Mouse (Mus musculus) naive thymus-derived CD4-positive, alpha-beta T cell, adult 5 months (primary cell): ENCODE results near the gene Olfr1289. TPM values are rescaled to one million over a fixed set of nuclear protein-coding genes. Genes with fewer than 3 reads are reported as not detected.

ENCODE experiments used
- polyA plus RNA-seq: library from polyadenylated mRNA; unstranded; fragments of 100-300 nt; shearing (Covaris generic); gene quantifications from one replicate; pipeline ENCODE4 v1.2.1, GENCODE M21; 2017

Olfr1289 gene
- polyA plus RNA-seq, result not detected

GRCm38 (mm10) chr2:111480519-111480918 lies at the start of gene Olfr1289:
Gene Olfr1289, plus strand, starts transcription at chr2:111480819.

GRCm38 (mm10) chr2:111448842-111449241 lies 31.8 kb upstream of the Olfr1289 start, which contains the start of gene Olfr1287:
Gene Olfr1287, plus strand, starts transcription at chr2:111449142.

GRCm38 (mm10) chr2:111473801-111474200 lies 6.8 kb upstream of the Olfr1289 start, which contains the start of gene Olfr1288:
Gene Olfr1288, plus strand, starts transcription at chr2:111474101.

GRCm38 (mm10) chr2:111493729-111494128 lies 13.1 kb downstream of the Olfr1289 start, which contains the start of gene Olfr1290:
Gene Olfr1290, minus strand, starts transcription at chr2:111493829.

GRCm38 (mm10) chr2:111496880-111497279 lies 16.3 kb downstream of the Olfr1289 start, which contains the start of gene Olfr1291-ps1:
Gene Olfr1291-ps1, plus strand, starts transcription at chr2:111497180.

GRCm38 (mm10) chr2:111524903-111525302 lies 44.3 kb downstream of the Olfr1289 start, which contains the start of gene Olfr1293-ps:
Gene Olfr1293-ps, plus strand, starts transcription at chr2:111525203.

Other genes starting within 250 kb of the Olfr1289 start
- gene Olfr1275, start 245.5 kb upstream of the Olfr1289 start, polyA plus RNA-seq, result not detected
- not detected for gene Olfr1276, start 226.3 kb upstream of the Olfr1289 start, polyA plus RNA-seq
- gene Olfr1277, start 206.7 kb upstream of the Olfr1289 start, polyA plus RNA-seq, result 0.07 TPM
- gene Olfr1278, start 190.7 kb upstream of the Olfr1289 start, polyA plus RNA-seq, result not detected
- not detected for gene Olfr1279, start 180.2 kb upstream of the Olfr1289 start, polyA plus RNA-seq
- not detected for gene Olfr1280, start 166.8 kb upstream of the Olfr1289 start, polyA plus RNA-seq
- gene Olfr1281, start 154.3 kb upstream of the Olfr1289 start, polyA plus RNA-seq, result not detected
- gene Olfr1282, start 144.7 kb upstream of the Olfr1289 start, polyA plus RNA-seq, result not detected
- not detected for gene Olfr1283, start 114.0 kb upstream of the Olfr1289 start, polyA plus RNA-seq
- gene Olfr1284, start 105.3 kb upstream of the Olfr1289 start, polyA plus RNA-seq, result not detected
- not detected for gene Olfr1286, start 57.7 kb upstream of the Olfr1289 start, polyA plus RNA-seq
- not detected for gene Olfr1287, start 31.7 kb upstream of the Olfr1289 start, polyA plus RNA-seq
- gene Olfr1288, start 6.7 kb upstream of the Olfr1289 start, polyA plus RNA-seq, result not detected
- not detected for gene Olfr1290, start 13.0 kb downstream of the Olfr1289 start, polyA plus RNA-seq
- 0.10 TPM for gene Olfr1291-ps1, start 16.4 kb downstream of the Olfr1289 start, polyA plus RNA-seq
- not detected for gene Olfr1293-ps, start 44.4 kb downstream of the Olfr1289 start, polyA plus RNA-seq
- not detected for gene Olfr1294, start 59.5 kb downstream of the Olfr1289 start, polyA plus RNA-seq
- gene Olfr1295, start 88.9 kb downstream of the Olfr1289 start, polyA plus RNA-seq, result not detected
- not detected for gene Olfr1297, start 145.7 kb downstream of the Olfr1289 start, polyA plus RNA-seq
- not detected for gene Olfr1298, start 168.4 kb downstream of the Olfr1289 start, polyA plus RNA-seq
- not detected for gene Olfr1299, start 180.6 kb downstream of the Olfr1289 start, polyA plus RNA-seq